Mouse (Mus musculus): ENCODE data around the gene Zbtb8a. TPM values are rescaled to one million over a fixed set of nuclear protein-coding genes. Genes with fewer than 3 reads are reported as not detected.

The Zbtb8a gene
- total RNA-seq, 2 experiments from 2014 or later: 2.6 to 5.4 TPM

DNA sequence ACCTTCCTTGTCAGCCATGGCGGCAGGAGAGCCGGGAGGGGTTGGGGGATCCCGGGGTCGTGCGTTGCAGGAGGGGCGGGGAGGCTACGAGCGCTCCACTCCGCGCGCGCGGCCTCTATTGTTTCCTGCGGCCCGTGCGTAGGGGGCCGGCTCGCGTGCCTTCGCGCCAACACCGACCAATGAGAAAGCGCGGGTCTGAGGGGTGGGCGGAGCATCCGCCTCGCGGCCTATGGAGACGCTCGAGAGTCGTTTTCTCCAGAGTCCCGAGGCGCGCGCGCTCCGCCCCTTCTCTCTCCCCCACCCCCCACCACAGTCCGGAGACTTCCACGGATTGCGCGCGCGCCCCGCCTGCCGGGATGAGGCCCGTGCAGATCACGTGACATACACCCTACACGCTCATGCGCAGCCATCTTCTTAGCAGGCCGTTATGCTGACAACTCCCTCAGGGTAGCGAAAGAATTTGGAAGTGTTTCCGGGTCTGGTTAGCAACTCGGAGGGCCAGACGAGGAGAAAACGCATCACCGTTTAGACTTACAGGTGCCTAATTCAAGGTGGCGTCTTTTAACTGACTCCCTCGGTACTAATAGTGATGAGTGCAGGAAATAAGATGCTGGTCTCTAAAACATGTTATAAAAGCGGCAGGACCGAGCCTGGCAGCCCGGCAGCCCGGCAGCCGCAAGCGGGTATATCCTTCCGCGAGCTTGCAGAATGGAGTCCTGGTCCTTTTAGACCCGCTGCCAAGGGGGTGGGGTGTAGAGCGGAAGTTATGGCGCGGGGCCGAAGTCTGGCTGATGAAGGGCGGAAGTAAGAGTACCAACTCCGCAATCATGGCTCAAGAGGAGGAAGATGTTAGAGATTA lies 42.5 kb downstream of the Zbtb8a start, which contains the start of the genes Rbbp4 and Zbtb8os:
Gene Rbbp4 (minus strand): TSS at position 155 of the 859 bp plus-strand sequence.
Gene Zbtb8os (plus strand): TSS at position 480 of the 859 bp plus-strand sequence.
- ATAC-seq (replicated peaks; ENCODE audit: poor library complexity): peak; percentile 82

DNA sequence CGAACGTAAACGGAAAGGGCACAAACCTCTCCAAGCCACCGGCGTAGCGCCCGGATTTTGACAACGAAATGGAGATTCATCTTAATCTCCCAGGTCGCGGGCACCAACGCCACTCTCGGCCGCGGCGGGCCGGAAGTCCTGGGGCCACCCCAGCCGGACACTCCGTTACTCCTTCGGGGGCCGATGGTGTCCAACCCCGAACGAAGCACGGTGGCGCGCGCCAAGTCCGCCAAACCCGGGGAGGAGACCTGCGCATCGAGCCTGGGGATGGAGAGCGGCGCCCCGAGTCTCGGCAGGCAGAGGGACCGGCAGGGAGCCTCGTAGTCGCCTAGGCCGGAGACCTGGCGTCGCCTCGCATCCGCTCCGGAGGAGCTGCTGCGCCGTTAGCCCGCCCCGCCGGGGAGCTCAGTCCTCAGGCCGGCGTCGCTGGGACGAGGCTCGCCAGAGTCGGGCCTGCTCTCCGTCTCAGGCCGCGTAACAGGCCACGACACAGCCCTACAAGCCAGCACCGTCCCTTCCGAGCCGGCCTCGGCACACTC lies 43.2 kb downstream of the Zbtb8a start:
- no peak for ATAC-seq (replicated peaks; ENCODE audit: poor library complexity)

DNA sequence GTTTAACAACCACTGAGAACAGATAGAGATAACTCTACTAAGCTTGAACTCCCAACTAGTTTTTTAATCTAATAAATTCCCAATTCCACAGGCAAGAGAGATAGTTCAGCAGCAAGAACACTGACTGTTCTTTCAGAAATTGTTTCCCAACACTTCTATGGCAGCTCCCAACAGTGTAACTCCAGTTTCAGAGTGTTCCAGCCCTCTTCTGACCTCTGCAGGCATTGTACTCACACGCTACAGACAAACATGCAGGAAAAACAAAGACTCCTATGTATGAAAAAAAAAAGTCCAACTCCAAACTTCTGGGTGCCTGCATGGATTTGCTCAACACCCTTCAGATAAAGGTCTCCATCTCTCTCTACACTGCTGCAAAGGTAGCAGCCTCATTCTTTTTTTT lies 45.1 kb downstream of the Zbtb8a start:
- no peak for ATAC-seq (replicated peaks; ENCODE audit: poor library complexity)

DNA sequence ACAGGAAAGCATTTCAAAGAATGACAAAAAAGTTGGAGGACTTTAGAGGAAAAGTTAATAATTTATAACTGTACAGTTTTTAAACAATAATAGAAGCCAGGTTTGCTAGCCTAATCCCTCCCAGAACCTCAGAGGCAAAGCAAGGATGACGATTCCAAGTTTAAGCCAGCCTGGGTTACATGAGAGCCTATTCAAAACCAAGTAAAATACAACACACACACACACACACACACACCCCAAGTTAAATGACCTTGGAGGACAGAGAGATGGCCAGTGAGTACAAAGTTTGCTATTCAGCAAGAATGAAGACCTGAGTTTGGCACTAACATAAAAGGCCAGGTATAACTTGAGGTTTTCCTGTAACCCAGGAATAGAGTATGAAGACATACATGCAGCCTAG lies 51.7 kb downstream of the Zbtb8a start:
- no peak for ATAC-seq (replicated peaks; ENCODE audit: poor library complexity)

DNA sequence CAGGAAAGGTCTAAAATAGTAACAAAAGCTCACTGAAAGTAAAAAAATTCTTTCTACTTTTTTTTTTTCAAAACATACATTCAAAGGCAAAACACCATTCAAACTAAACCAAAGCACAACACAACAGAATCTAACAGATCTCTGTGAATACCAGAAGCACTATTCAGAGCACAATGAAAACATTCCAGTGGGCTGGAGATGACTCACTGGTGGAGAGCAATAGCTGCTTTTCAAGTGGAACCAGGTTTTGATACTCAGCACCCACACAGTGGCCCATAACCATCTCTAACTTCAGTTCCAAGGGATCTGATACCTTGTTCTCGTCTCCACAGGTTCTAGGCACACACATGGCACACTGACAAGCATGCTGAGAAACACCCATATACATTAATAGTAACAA lies 53.2 kb downstream of the Zbtb8a start:
- no peak for ATAC-seq (replicated peaks; ENCODE audit: poor library complexity)

DNA sequence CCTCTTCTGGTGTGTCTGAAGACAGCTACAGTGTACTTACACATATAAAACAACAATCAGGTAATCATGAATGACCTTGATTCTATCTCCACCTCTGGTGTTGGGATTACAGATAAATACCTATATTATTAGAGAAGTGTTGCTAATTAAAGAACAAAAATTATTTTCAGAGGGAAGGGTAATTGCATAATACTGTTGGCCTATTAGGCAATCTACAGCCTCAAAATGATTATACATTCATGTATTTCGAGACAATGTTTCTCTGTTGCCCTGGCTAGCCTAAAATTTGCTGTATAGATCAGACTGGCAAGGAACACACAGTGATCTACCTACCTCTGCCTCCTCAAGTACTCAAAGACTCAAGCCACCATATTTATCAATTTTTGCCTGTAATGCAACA lies 54.4 kb downstream of the Zbtb8a start:
- ATAC-seq (replicated peaks; ENCODE audit: poor library complexity): no peak

DNA sequence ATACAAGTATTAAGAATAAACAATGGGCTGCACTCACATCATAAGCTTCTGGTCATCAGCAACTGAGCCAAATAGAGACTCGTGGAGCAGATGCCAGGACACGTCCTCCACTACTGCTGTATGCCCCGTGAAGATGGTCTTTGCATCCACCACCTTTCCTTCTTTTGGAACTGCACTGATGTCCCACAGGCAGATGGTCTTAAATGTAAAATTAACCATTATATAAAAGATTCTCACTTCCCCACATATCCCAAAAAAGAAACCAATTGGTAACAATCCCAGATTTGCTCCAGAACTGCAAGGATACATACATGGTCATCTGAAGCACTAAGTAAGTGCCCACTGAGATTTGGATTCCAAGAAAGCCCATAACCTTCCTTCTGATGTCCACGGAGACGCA lies 55.9 kb downstream of the Zbtb8a start:
- no peak for ATAC-seq (replicated peaks; ENCODE audit: poor library complexity)

DNA sequence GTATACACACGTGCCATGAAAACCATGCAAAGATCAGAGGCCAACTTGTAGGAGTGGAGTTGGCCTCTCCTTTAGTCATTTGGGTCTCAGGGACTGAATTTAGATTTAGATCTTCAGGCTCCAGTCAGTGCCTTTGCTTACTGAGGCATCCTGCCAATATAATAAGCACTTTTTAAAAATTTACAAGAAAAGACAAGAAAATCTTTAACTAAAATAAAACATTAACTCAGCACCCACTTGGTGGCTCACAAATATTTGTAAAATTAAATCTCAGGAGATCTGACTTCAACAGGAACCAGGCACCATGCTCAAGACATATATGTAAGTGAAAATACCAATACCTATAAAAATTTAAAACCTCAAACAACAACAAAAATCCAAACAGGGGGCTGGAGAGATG lies 57.0 kb downstream of the Zbtb8a start:
- no peak for ATAC-seq (replicated peaks; ENCODE audit: poor library complexity)

DNA sequence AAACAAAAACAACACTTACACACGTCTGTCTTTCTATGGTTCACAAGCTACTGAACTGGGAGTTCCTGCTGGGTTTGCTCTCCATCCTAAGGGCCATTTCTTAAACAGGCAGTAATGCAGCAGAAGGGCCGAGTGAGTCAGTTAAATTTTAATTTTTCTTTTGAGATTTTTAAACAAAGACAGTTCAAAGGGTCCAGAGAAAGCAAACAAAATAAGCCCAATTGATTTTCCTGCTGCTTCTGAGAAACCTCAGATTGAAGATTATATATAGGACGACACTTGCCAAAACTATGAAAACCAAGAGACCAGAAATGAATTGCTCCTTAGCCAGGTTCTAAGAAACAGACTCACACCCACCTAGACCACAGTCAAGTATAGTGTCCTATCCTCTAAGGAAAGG lies 64.0 kb downstream of the Zbtb8a start:
- no peak for ATAC-seq (replicated peaks; ENCODE audit: poor library complexity)

DNA sequence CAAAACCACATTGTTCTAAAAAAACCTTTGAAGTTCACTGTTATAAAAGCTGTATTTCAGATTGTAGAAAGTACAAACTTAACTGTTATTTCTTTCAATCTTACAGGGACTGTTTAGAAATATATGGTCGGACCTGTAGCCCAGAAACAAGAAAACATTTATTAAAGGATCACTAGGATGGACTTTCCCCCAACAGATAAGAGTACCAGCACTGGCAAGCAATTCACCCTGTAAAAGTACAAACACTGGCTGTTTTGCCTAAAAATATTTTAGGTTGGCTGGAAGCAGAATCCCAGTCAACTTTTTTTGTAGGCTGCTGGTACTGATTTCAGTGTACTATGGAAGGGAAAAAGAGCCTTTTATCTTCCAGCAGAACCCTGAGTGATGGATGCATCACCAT lies 70.0 kb downstream of the Zbtb8a start:
- ATAC-seq (replicated peaks; ENCODE audit: poor library complexity): no peak

DNA sequence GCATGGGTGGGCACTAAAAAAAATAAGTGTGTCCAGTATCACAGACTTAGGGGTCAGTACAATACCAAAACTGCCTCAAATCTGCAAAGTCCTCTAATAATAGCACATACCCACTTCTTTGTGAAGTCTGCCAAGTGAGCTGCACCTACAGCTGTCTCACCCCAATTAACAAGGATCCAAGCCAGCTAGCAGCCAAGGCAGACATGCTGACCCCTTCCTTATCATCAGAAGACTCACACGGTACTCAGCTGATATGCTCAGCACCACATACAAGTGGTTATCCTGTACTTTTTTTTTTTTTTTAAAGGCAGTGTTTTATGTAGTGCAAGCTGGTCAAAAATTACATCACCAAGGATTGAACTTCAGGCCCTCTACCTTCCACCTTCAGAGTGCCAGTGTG lies 73.6 kb downstream of the Zbtb8a start:
- ATAC-seq (replicated peaks; ENCODE audit: poor library complexity): peak; percentile 92

DNA sequence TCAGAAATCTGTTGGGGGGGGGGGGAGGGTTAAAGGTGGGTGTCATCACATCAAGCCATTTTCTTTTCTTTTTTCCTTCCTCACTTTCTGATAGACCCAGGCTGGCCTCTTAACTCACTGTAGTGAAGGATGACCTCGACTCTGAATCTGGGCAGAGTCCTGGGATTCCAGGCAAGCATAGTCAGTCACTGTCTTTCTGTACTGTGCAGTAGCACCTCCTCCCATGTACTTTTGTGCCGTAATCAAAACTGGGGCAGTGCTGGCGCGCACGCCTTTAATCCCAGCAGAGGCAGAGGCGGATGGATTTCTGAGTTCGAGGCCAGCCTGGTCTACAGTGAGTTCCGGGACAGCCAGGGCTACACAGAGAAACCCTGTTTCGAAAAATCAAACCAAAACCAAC lies 74.1 kb downstream of the Zbtb8a start:
- ATAC-seq (replicated peaks; ENCODE audit: poor library complexity): no peak

Other genes with a start within 250 kb of the Zbtb8a start
- gene Fndc5, start 241.1 kb downstream of the Zbtb8a start, total RNA-seq (2015): not detected in 2 replicates
- not detected in 2 replicates for gene Fndc5, start 241.1 kb downstream of the Zbtb8a start, total RNA-seq (2017)
- 25.1 and 42.6 TPM in 2 replicates for gene S100pbp, start 188.4 kb downstream of the Zbtb8a start, total RNA-seq (2015)
- 13.2 and 23.5 TPM in 2 replicates for gene S100pbp, start 188.4 kb downstream of the Zbtb8a start, total RNA-seq (2017)
- 25.2 and 28.0 TPM in 2 replicates for gene Yars, start 188.4 kb downstream of the Zbtb8a start, total RNA-seq (2015)
- 55.3 and 60.7 TPM in 2 replicates for gene Yars, start 188.4 kb downstream of the Zbtb8a start, total RNA-seq (2017)
- gene C77080, start 116.7 kb downstream of the Zbtb8a start, total RNA-seq (2015): 0.12 and 0.25 TPM in 2 replicates
- gene C77080, start 116.7 kb downstream of the Zbtb8a start, total RNA-seq (2017): not detected in 2 replicates
- gene Sync, start 90.5 kb downstream of the Zbtb8a start, total RNA-seq (2015): not detected in 2 replicates
- 0.08 TPM in 1 of 2 replicates, not detected in the other for gene Sync, start 90.5 kb downstream of the Zbtb8a start, total RNA-seq (2017)
- 233 and 259 TPM in 2 replicates for gene Rbbp4, start 42.7 kb downstream of the Zbtb8a start, total RNA-seq (2015)
- gene Rbbp4, start 42.7 kb downstream of the Zbtb8a start, total RNA-seq (2017): 122 and 137 TPM in 2 replicates
- gene Zbtb8os, start 42.4 kb downstream of the Zbtb8a start, total RNA-seq (2015): 81.4 and 89.6 TPM in 2 replicates
- 94.6 and 102 TPM in 2 replicates for gene Zbtb8os, start 42.4 kb downstream of the Zbtb8a start, total RNA-seq (2017)
- gene Zbtb8b, start 62.7 kb upstream of the Zbtb8a start, total RNA-seq (2015): not detected in 2 replicates
- gene Zbtb8b, start 62.7 kb upstream of the Zbtb8a start, total RNA-seq (2017): not detected in 2 replicates
- gene Bsdc1, start 83.5 kb upstream of the Zbtb8a start, total RNA-seq (2015): 14.4 and 14.6 TPM in 2 replicates
- 23.1 and 24.8 TPM in 2 replicates for gene Bsdc1, start 83.5 kb upstream of the Zbtb8a start, total RNA-seq (2017)
- gene Tssk3, start 112.9 kb upstream of the Zbtb8a start, total RNA-seq (2015): not detected in 2 replicates
- gene Tssk3, start 112.9 kb upstream of the Zbtb8a start, total RNA-seq (2017): not detected in 2 replicates
- gene Fam229a, start 113.1 kb upstream of the Zbtb8a start, total RNA-seq (2015): not detected in 2 replicates
- gene Fam229a, start 113.1 kb upstream of the Zbtb8a start, total RNA-seq (2017): not detected in 2 replicates
- gene Marcksl1, start 135.5 kb upstream of the Zbtb8a start, total RNA-seq (2015): 56.8 and 62.3 TPM in 2 replicates
- gene Marcksl1, start 135.5 kb upstream of the Zbtb8a start, total RNA-seq (2017): 37.5 and 43.9 TPM in 2 replicates
- gene Hdac1, start 164.6 kb upstream of the Zbtb8a start, total RNA-seq (2015): 114 and 119 TPM in 2 replicates
- gene Hdac1, start 164.6 kb upstream of the Zbtb8a start, total RNA-seq (2017): 58.5 and 79.7 TPM in 2 replicates
- 1.2 and 2.7 TPM in 2 replicates for gene Lck, start 195.5 kb upstream of the Zbtb8a start, total RNA-seq (2015)
- 3.5 and 4.4 TPM in 2 replicates for gene Lck, start 195.5 kb upstream of the Zbtb8a start, total RNA-seq (2017)
- not detected in 2 replicates for gene Fam167b, start 200.4 kb upstream of the Zbtb8a start, total RNA-seq (2015)
- not detected in 2 replicates for gene Fam167b, start 200.4 kb upstream of the Zbtb8a start, total RNA-seq (2017)
- 405 and 434 TPM in 2 replicates for gene Eif3i, start 222.5 kb upstream of the Zbtb8a start, total RNA-seq (2015)
- gene Eif3i, start 222.5 kb upstream of the Zbtb8a start, total RNA-seq (2017): 298 and 336 TPM in 2 replicates
- 97.2 and 104 TPM in 2 replicates for gene Tmem234, start 222.6 kb upstream of the Zbtb8a start, total RNA-seq (2015)
- gene Tmem234, start 222.6 kb upstream of the Zbtb8a start, total RNA-seq (2017): 100 and 123 TPM in 2 replicates
- gene Dcdc2b, start 236.1 kb upstream of the Zbtb8a start, total RNA-seq (2015): 1.3 TPM in 1 of 2 replicates, not detected in the other
- gene Dcdc2b, start 236.1 kb upstream of the Zbtb8a start, total RNA-seq (2017): 0.81 TPM in 1 of 2 replicates, not detected in the other
- gene Iqcc, start 241.0 kb upstream of the Zbtb8a start, total RNA-seq (2015): 11.3 and 17.5 TPM in 2 replicates
- gene Iqcc, start 241.0 kb upstream of the Zbtb8a start, total RNA-seq (2017): 16.8 and 17.9 TPM in 2 replicates
- 43.6 and 55.5 TPM in 2 replicates for gene Ccdc28b, start 245.8 kb upstream of the Zbtb8a start, total RNA-seq (2015)
- 53.6 and 57.7 TPM in 2 replicates for gene Ccdc28b, start 245.8 kb upstream of the Zbtb8a start, total RNA-seq (2017)